Mouse (Mus musculus) kidney, adult 2 months (tissue): ENCODE results near the gene Gm11733. TPM values are rescaled to one million over a fixed set of nuclear protein-coding genes. Genes with fewer than 3 reads are reported as not detected.

Experiments
- DNase-seq: peaks from one replicate; pipeline ENCODE4 v3.0.0; 2021
- H3K27ac ChIP-seq: fragments of 200-500 bp; 2 replicates; pipeline ENCODE4 v1.5.1; 2012; ENCODE audit warnings: low read depth, low read length, control low read depth, inconsistent platforms; ENCODE audit not compliant: insufficient read depth
- H3K27me3 ChIP-seq: fragments of 200-500 bp; replicated peaks from 2 replicates; pipeline ENCODE4 v1.6.1; 2012; ENCODE audit warnings: mild to moderate bottlenecking, moderate library complexity, low read length, inconsistent platforms; ENCODE audit not compliant: control insufficient read depth, insufficient read depth
- H3K36me3 ChIP-seq: fragments of 200-500 bp; 2 replicates; pipeline ENCODE4 v1.6.1; 2012; ENCODE audit warnings: mild to moderate bottlenecking, moderate library complexity, low read length, inconsistent platforms; ENCODE audit not compliant: control insufficient read depth, insufficient read depth
- H3K4me1 ChIP-seq: fragments of 200-500 bp; 2 replicates; pipeline ENCODE4 v1.6.1; 2011; ENCODE audit warnings: low read length; ENCODE audit not compliant: control insufficient read depth, insufficient read depth
- H3K4me3 ChIP-seq: fragments of 200-500 bp; 2 replicates; pipeline ENCODE4 v1.5.1; 2011; ENCODE audit warnings: mild to moderate bottlenecking, low read depth, low read length, control low read depth; ENCODE audit not compliant: insufficient read depth
- CTCF ChIP-seq: fragments of 200-500 bp; conservative IDR thresholded peaks from 2 replicates; pipeline ENCODE4 v1.5.1; 2011; ENCODE audit warnings: low read depth, mild to moderate bottlenecking, control low read depth, low read length, moderate library complexity, mixed read lengths; ENCODE audit not compliant: insufficient read depth, insufficient read length
- POLR2A ChIP-seq: fragments of 200-500 bp; IDR thresholded peaks from one replicate; pipeline ENCODE4 v1.6.1; 2011; ENCODE audit warnings: low read depth, low read length, control low read depth
- WGBS: fragments of 180-500 bp; shearing (Covaris S2); methylation state at CpG from one replicate; pipeline ENCODE4 v1.1.7; 2018; 5-methylcytosine and 5-hydroxymethylcytosine counted together
- polyA plus RNA-seq: library from polyadenylated mRNA; depleted of rRNA; stranded (reverse); fragments of >200 nt; gene quantifications from 2 replicates; pipeline ENCODE4 v1.2.3, GENCODE M21; 2012; rRNA removed

Gene Gm11733
- polyA plus RNA-seq: 0.05 TPM in 1 of 2 replicates, not detected in the other

- Histone ChIP-seq H3K4me1 (0 out of 2 replicates have a peak, but pooled peaks cover 5% of the 10 kb centered on the region), H3K4me3 (peak within 1 kb of the TSS; percentile 4; the same call in 1 of the 2 replicates), H3K27ac (no peak within 1 kb of the TSS), H3K27me3 (no peaks in the 10 kb centered on the region), H3K36me3 (no peaks in the 10 kb centered on the region)
- no peak for DNase-seq
- TF ChIP-seq POLR2A (no peak), CTCF (no peak)
- WGBS: 62% methylated on average over 12 of the region's 12 CpGs
These were observed at the start of gene Gm11733 for GRCm38 (mm10) chr11:117484198-117484597. Gene Gm11733, plus strand, starts transcription at chr11:117484368.

- Histone ChIP-seq H3K27me3 (no peaks in the 10 kb centered on the region), H3K36me3 (no peaks in the 10 kb centered on the region), H3K4me3 (no peak overlapping the region), H3K27ac (no peak overlapping the region), H3K4me1 (no peaks in the 10 kb centered on the region)
- WGBS: 26% methylated on average over 22 of the region's 22 CpGs
- TF ChIP-seq POLR2A (no peak), CTCF (no peak)
- peak; percentile 83 for DNase-seq
These were observed 47.6 kb upstream of the Gm11733 start for GRCm38 (mm10) chr11:117436401-117437109.

GRCm38 (mm10) chr11:117437110-117437490, 47.1 kb upstream of the Gm11733 start:
- no peak for DNase-seq
- Histone ChIP-seq H3K36me3 (no peaks in the 10 kb centered on the region), H3K4me1 (no peaks in the 10 kb centered on the region), H3K27me3 (no peaks in the 10 kb centered on the region), H3K27ac (no peak overlapping the region), H3K4me3 (no peak overlapping the region)
- TF ChIP-seq POLR2A: no peak
- no peak for TF ChIP-seq CTCF
- 63% methylated on average over 7 of the region's 7 CpGs for WGBS

GRCm38 (mm10) chr11:117438363-117438762, 45.8 kb upstream of the Gm11733 start:
- Histone ChIP-seq H3K4me3 (no peak overlapping the region), H3K36me3 (no peaks in the 10 kb centered on the region), H3K27ac (no peak overlapping the region), H3K27me3 (no peaks in the 10 kb centered on the region), H3K4me1 (no peaks in the 10 kb centered on the region)
- WGBS: 54% methylated on average over 6 of the region's 6 CpGs
- TF ChIP-seq CTCF (no peak), POLR2A (no peak)
- DNase-seq: no peak

- no peaks in the 10 kb centered on the region for H3K36me3 ChIP-seq
- no peak for DNase-seq
- no peaks in the 10 kb centered on the region for H3K27me3 ChIP-seq
- H3K4me3 ChIP-seq: no peak overlapping the region
- 40% methylated on average over 22 of the region's 22 CpGs for WGBS
- TF ChIP-seq POLR2A: no peak
- no peak for TF ChIP-seq CTCF
- no peaks in the 10 kb centered on the region; the same call in 1 of the 2 replicates for H3K4me1 ChIP-seq
- H3K27ac ChIP-seq: no peak overlapping the region
These were observed 43.2 kb upstream of the Gm11733 start for GRCm38 (mm10) chr11:117440865-117441425.

GRCm38 (mm10) chr11:117444090-117444489, 40.1 kb upstream of the Gm11733 start:
- TF ChIP-seq POLR2A (no peak), CTCF (no peak)
- Histone ChIP-seq H3K4me3 (no peak overlapping the region), H3K27ac (no peak overlapping the region), H3K36me3 (no peaks in the 10 kb centered on the region), H3K27me3 (no peaks in the 10 kb centered on the region), H3K4me1 (no peaks in the 10 kb centered on the region; the same call in 1 of the 2 replicates)
- 88% methylated on average over 2 of the region's 2 CpGs for WGBS
- no peak for DNase-seq

GRCm38 (mm10) chr11:117445707-117446106, 38.5 kb upstream of the Gm11733 start:
- Histone ChIP-seq H3K36me3 (no peaks in the 10 kb centered on the region), H3K4me1 (no peaks in the 10 kb centered on the region; the same call in 1 of the 2 replicates), H3K27me3 (no peaks in the 10 kb centered on the region), H3K27ac (no peak overlapping the region), H3K4me3 (no peak overlapping the region)
- DNase-seq: peak; percentile 56
- WGBS: 30% methylated on average over 6 of the region's 6 CpGs
- TF ChIP-seq CTCF: no peak
- no peak for TF ChIP-seq POLR2A
